Mouse (Mus musculus) ES-Bruce4 (cell line): ENCODE measurements around the gene Arhgef10l.

Experiments used
- CTCF ChIP-seq: IDR thresholded peaks from one replicate; pipeline ENCODE4 v1.8.1; 2011; ENCODE audit warnings: low read depth, low read length
- EP300 ChIP-seq: IDR thresholded peaks from 2 replicates; pipeline ENCODE4 v1.6.1; 2011; ENCODE audit warnings: low read depth, low read length; ENCODE audit not compliant: insufficient read depth

DNA sequence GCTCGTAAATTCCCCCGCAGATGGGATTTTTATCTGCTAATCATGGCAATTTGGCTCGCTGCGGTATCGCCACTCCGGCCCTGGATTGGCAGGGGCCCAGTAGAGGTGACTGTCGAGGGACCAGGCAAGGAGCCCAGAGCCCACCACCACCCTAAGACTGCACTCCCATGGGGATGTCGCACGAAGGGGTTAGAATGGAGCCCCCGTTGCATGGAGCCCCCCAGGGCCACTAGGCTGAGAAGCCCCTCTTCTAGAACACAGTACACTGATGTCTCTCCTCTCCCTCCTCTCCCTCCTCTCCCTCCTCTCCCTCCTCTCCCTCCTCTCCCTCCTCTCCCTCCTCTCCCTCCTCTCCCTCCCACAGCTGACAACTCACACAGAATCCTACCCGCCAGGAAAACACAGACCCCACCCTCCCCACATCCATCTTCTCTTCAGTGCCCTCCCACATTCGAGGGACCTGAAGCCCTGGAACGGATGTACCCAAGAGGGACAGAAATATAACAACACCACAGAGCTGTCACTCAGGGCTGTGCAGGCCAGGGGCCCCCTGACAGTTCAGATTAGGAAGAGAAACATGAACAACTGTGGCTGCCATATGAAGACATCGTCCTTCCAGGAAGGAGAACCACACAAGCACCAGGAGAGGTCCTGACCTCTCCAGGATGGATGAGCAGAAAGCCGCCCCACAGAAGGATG is 185.3 kb downstream of the Arhgef10l start:
- TF ChIP-seq CTCF (no peak), EP300 (no peak)
